Mouse (Mus musculus): Measurements from ENCODE around the gene Btbd3.
"Not testable (repeated sequence)": the region's sequence is repeated elsewhere in the genome, so short reads cannot be mapped to it uniquely, and the experiment has no call there.

The Btbd3 gene

GRCm38 (mm10) chr2:138315644-138316043 is 59.3 kb downstream of the Btbd3 start:
- H3K27me3 ChIP-seq (ENCODE audit: control insufficient read depth, insufficient read depth, low read length, poor library complexity, severe bottlenecking), result no peaks in the 10 kb centered on the region
- no peak for DNase-seq (ENCODE audit: low read depth, low spot score)
- H3K36me3 ChIP-seq (ENCODE audit: control insufficient read depth, insufficient read depth, low read length, poor library complexity, severe bottlenecking), result no peaks in the 10 kb centered on the region

DNA sequence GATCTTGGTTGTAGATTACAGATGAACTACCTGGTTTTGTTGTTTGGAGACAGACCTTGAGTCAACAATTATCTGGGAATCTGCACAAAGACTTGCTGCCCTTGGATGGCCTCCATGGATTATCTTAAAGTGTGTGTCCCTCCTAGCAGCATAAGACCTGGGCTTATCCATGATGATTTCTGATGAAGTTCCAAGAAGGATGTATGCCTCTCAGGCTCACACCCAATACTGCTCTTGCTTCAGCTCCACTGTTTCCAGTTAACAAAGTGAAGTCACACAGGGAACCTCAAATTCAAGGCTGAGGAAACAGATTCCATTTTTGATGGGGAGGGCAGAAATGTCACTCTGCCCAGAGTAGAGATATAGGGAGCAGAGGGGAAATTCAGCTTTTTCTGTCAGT is 64.0 kb downstream of the Btbd3 start:
- H3K27me3 ChIP-seq (ENCODE audit: control insufficient read depth, insufficient read depth, low read length, poor library complexity, severe bottlenecking), result no peaks in the 10 kb centered on the region
- DNase-seq (ENCODE audit: low read depth, low spot score), result no peak
- H3K36me3 ChIP-seq (ENCODE audit: control insufficient read depth, insufficient read depth, low read length, poor library complexity, severe bottlenecking), result no peaks in the 10 kb centered on the region

- no peaks in the 10 kb centered on the region for H3K36me3 ChIP-seq (ENCODE audit: control insufficient read depth, insufficient read depth, low read length, poor library complexity, severe bottlenecking)
- no peaks in the 10 kb centered on the region for H3K27me3 ChIP-seq (ENCODE audit: control insufficient read depth, insufficient read depth, low read length, poor library complexity, severe bottlenecking)
- no peak for DNase-seq (ENCODE audit: low read depth, low spot score)
Observed at GRCm38 (mm10) chr2:138321041-138321481, 64.7 kb downstream of the Btbd3 start.

DNA sequence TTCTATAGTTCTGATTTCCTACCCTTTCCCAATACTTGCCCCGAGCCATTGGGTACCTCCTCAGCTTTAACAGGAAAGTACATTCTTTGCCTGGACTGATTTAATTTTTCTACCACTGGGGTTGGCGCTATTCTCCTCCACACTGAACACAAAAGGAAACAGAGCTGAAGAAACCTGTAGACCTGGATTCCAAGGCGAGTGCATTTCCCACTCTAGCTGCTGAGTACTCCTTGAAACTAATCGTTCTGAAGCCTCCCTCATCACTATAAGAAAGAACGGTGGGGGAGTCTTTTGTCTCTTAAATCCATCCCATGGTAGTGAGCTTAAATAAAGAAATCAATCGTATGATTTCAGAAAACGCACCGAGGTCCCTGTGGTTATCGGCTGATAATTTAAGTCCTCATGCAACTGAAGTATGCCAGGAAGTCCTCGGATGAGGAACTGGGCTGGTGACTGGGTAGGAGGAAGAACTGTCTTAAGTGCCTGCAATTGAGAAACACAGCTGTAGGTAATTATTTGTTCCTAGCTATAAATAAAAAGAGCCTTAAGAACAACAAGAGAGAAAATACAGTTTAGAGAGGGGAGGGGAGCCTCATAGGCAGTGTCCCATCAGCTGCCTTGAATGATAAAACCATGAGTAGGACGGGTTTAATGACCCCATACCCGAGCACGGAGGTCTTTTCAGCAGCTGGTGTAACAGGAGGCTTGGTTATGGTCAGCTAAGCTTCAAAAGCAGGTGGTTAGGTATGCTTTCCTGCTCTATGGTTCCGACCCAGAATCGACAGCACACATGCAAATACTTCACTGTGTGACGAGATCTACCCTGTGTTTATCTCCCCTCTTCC is 66.1 kb downstream of the Btbd3 start:
- H3K27me3 ChIP-seq (ENCODE audit: control insufficient read depth, insufficient read depth, low read length, poor library complexity, severe bottlenecking), result no peaks in the 10 kb centered on the region
- no peaks in the 10 kb centered on the region for H3K36me3 ChIP-seq (ENCODE audit: control insufficient read depth, insufficient read depth, low read length, poor library complexity, severe bottlenecking)
- no peak for DNase-seq (ENCODE audit: low read depth, low spot score)

DNA sequence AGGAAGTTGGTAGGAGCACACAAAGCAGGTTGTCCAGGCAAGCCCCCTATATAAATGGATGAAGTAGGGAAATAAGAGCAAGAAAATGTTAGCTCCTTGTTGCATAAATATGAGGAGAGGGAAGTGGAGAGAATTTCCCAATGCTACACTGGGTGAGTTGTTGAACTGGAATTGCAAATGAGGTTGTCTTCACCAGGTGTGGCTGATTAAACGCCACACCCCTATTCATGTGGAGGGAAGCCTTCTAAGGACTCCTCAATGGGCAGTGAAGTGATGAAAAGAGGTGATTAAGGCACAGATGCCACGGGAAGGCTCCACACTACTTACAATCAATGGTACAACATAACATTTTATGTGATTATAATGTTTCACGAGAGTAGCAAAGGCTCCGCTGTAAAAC is 70.0 kb downstream of the Btbd3 start:
- Histone ChIP-seq H3K36me3 (ENCODE audit: control insufficient read depth, insufficient read depth, low read length, poor library complexity, severe bottlenecking) (no peaks in the 10 kb centered on the region), H3K27me3 (ENCODE audit: control insufficient read depth, insufficient read depth, low read length, poor library complexity, severe bottlenecking) (no peaks in the 10 kb centered on the region)
- DNase-seq (ENCODE audit: low read depth, low spot score), result no peak

- not testable (repeated sequence) for H3K36me3 ChIP-seq (ENCODE audit: control insufficient read depth, insufficient read depth, low read length, poor library complexity, severe bottlenecking); DNase-seq (ENCODE audit: low read depth, low spot score); H3K27me3 ChIP-seq (ENCODE audit: control insufficient read depth, insufficient read depth, low read length, poor library complexity, severe bottlenecking)
Observed at GRCm38 (mm10) chr2:138334198-138334597, 77.8 kb downstream of the Btbd3 start.

DNA sequence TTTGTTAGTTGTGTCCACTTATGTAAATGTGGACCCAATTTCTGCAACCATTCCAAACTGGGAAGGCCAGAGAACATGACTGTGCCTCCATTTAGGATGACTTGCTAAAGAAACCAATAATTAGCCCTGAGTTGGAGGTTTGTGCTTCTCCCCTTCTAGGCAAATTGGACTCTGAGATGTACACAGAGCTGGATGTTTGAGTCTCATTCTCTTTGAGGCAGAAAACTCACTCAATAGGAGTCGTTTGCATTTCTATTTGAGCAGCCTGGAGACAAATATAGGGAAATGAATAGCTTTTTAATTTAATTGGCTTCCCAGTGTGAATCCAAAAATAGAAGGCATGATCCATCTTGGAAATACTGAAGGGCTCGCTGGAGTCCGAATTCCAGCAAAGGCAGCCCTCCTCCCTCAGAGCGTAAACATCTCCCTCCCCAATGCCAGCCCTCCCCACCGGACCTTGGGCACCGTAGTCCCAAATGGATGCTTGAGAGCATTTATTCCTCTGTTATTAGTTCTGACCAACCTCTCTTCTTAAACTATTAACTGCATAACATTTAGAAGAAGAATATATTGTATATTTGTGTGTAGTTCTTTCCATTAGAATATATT is 81.6 kb downstream of the Btbd3 start:
- H3K27me3 ChIP-seq (ENCODE audit: control insufficient read depth, insufficient read depth, low read length, poor library complexity, severe bottlenecking), result no peaks in the 10 kb centered on the region
- DNase-seq (ENCODE audit: low read depth, low spot score), result no peak
- no peaks in the 10 kb centered on the region for H3K36me3 ChIP-seq (ENCODE audit: control insufficient read depth, insufficient read depth, low read length, poor library complexity, severe bottlenecking)

GRCm38 (mm10) chr2:138338524-138338923 is 82.2 kb downstream of the Btbd3 start:
- H3K36me3 ChIP-seq (ENCODE audit: control insufficient read depth, insufficient read depth, low read length, poor library complexity, severe bottlenecking), result no peaks in the 10 kb centered on the region
- no peak for DNase-seq (ENCODE audit: low read depth, low spot score)
- H3K27me3 ChIP-seq (ENCODE audit: control insufficient read depth, insufficient read depth, low read length, poor library complexity, severe bottlenecking), result no peaks in the 10 kb centered on the region

DNA sequence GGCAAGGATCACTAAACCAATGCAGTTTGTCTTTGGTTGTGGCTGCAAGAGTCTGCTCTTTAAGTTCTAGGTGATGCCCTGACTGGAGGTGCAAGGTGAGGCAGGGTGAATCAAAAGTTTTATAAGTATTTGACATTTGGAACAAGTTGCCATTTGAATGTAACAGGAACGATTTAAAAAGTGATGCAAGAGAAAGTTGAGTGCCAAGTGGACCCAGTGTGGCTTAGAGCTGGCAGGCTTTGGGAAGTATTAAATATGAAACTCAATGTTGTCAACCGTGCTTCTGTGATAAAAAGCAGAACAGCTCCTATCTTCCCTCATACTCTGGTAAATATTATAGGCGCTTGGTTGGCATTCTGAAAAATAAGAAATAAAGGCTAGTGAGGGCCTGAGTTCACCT is 99.0 kb downstream of the Btbd3 start:
- no peaks in the 10 kb centered on the region for H3K27me3 ChIP-seq (ENCODE audit: control insufficient read depth, insufficient read depth, low read length, poor library complexity, severe bottlenecking)
- H3K36me3 ChIP-seq (ENCODE audit: control insufficient read depth, insufficient read depth, low read length, poor library complexity, severe bottlenecking), result no peaks in the 10 kb centered on the region
- DNase-seq (ENCODE audit: low read depth, low spot score), result no peak

DNA sequence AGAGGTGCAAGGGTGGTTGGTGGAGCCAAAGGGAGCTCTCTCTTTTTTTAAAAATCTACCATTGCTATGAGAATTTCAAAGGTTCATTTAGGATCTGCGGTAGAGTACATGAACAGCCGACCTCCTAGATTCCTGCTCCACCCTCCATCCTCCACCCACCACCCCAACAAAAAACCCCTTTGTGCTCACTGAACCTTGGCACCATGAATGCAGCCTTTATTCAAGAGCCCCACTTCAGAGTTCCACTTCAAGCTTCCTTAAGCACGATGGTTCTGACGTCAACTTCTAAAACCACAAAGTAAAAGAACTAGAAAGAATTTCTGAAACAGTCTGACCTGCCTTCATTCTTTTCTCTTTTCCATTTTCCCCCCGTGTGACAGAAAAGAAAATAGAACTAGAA is 106.1 kb downstream of the Btbd3 start:
- DNase-seq (ENCODE audit: low read depth, low spot score), result no peak
- Histone ChIP-seq H3K27me3 (ENCODE audit: control insufficient read depth, insufficient read depth, low read length, poor library complexity, severe bottlenecking) (no peaks in the 10 kb centered on the region), H3K36me3 (ENCODE audit: control insufficient read depth, insufficient read depth, low read length, poor library complexity, severe bottlenecking) (no peaks in the 10 kb centered on the region)

GRCm38 (mm10) chr2:138365391-138365790 is 109.0 kb downstream of the Btbd3 start:
- H3K27me3 ChIP-seq (ENCODE audit: control insufficient read depth, insufficient read depth, low read length, poor library complexity, severe bottlenecking), result no peaks in the 10 kb centered on the region
- H3K36me3 ChIP-seq (ENCODE audit: control insufficient read depth, insufficient read depth, low read length, poor library complexity, severe bottlenecking), result no peaks in the 10 kb centered on the region
- no peak for DNase-seq (ENCODE audit: low read depth, low spot score)

- Histone ChIP-seq H3K36me3 (ENCODE audit: control insufficient read depth, insufficient read depth, low read length, poor library complexity, severe bottlenecking) (no peaks in the 10 kb centered on the region), H3K27me3 (ENCODE audit: control insufficient read depth, insufficient read depth, low read length, poor library complexity, severe bottlenecking) (no peaks in the 10 kb centered on the region)
- DNase-seq (ENCODE audit: low read depth, low spot score), result no peak
Observed at GRCm38 (mm10) chr2:138374556-138374955, 118.2 kb downstream of the Btbd3 start.

DNA sequence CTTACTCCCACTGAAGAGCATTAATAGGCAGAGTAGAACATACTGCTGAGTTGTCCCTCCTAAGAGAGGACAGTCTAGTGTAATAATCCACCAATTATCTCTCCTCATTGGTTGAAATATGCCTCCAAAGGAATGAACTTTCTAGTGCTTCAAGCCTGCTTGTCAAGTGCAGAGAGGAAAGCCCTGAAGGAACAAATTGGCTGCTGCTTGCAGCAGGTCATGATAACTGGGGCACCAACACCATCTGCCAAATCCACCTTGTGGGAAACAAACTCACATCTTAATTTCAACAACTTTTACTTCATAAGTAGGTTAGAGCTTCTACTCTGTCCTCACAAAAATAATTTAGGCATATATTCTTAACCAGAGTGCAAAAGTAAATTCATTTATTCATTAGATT is 122.5 kb downstream of the Btbd3 start:
- no peak for DNase-seq (ENCODE audit: low read depth, low spot score)
- Histone ChIP-seq H3K27me3 (ENCODE audit: control insufficient read depth, insufficient read depth, low read length, poor library complexity, severe bottlenecking) (no peaks in the 10 kb centered on the region), H3K36me3 (ENCODE audit: control insufficient read depth, insufficient read depth, low read length, poor library complexity, severe bottlenecking) (no peaks in the 10 kb centered on the region)

DNA sequence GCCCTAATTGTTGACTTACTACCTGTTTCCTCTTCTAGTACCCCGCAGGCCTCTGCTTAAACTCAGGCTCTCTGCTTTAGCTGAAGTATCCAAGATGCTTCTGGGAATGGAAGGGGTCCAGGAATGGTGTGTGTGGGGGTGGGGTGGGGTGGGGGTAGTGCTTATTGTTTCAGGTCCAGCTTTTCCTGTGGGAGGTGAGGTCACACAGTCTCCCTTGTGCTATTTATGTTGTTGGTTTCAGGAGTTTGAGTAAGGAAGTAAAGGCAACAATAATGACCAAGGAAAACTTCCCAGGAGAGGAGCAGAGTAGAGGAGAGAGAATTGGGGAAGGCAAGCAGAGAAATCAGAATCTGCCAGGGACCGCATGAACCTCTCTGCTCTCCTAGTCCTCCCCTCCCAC is 128.4 kb downstream of the Btbd3 start:
- no peak for DNase-seq (ENCODE audit: low read depth, low spot score)
- H3K27me3 ChIP-seq (ENCODE audit: control insufficient read depth, insufficient read depth, low read length, poor library complexity, severe bottlenecking), result no peaks in the 10 kb centered on the region
- no peaks in the 10 kb centered on the region for H3K36me3 ChIP-seq (ENCODE audit: control insufficient read depth, insufficient read depth, low read length, poor library complexity, severe bottlenecking)

- no peak for DNase-seq (ENCODE audit: low read depth, low spot score)
- no peaks in the 10 kb centered on the region for H3K27me3 ChIP-seq (ENCODE audit: control insufficient read depth, insufficient read depth, low read length, poor library complexity, severe bottlenecking)
- no peaks in the 10 kb centered on the region for H3K36me3 ChIP-seq (ENCODE audit: control insufficient read depth, insufficient read depth, low read length, poor library complexity, severe bottlenecking)
Observed at GRCm38 (mm10) chr2:138388591-138388990, 132.2 kb downstream of the Btbd3 start.

Data from splenic B cell, adult 2 months (primary cell).